Mouse (Mus musculus): ENCODE results near the gene Ky.

- TF ChIP-seq CTCF (IDR thresholded peaks at IDR 0.05; ENCODE audit: low read depth) (no peak), EP300 (optimal IDR thresholded peaks at IDR 0.05) (no peak)
Measured at GRCm38 (mm10) chr9:102553781-102554180, 48.2 kb downstream of the Ky start.
